Mouse (Mus musculus) liver, embryonic 15.5 days (tissue): ENCODE results near the gene Atg4d. TPM values are rescaled to one million over a fixed set of nuclear protein-coding genes. Genes with fewer than 3 reads are reported as not detected.
A peak's percentile ranks its signal among the peaks of the same experiment; 100 is the strongest.
"Not testable (repeated sequence)": the region's sequence is repeated elsewhere in the genome, so short reads cannot be mapped to it uniquely, and the experiment has no call there.

Experiments used
- ATAC-seq: fragments of 200-750 bp; cut with Nextera tagmentation; 2 replicates; pipeline ENCODE4 v1.8.0; 2017; ENCODE audit warnings: moderate number of reproducible peaks, mild to moderate bottlenecking, moderate library complexity; ENCODE audit not compliant: insufficient read depth
- H3K27ac ChIP-seq: fragments of 300-500 bp; sonication (generic); replicated peaks from 2 replicates; pipeline ENCODE4 v1.5.1; 2015; ENCODE audit warnings: mild to moderate bottlenecking, inconsistent platforms
- H3K27me3 ChIP-seq: fragments of 300-500 bp; sonication (generic); 2 replicates; pipeline ENCODE4 v1.6.1; 2015; ENCODE audit warnings: mild to moderate bottlenecking, inconsistent platforms
- H3K36me3 ChIP-seq: fragments of 300-500 bp; sonication (generic); replicated peaks from 2 replicates; pipeline ENCODE4 v1.6.1; 2015; ENCODE audit warnings: moderate library complexity, mild to moderate bottlenecking, inconsistent platforms
- H3K4me1 ChIP-seq: fragments of 300-500 bp; sonication (generic); replicated peaks from 2 replicates; pipeline ENCODE4 v1.6.1; 2015; ENCODE audit warnings: inconsistent platforms
- H3K4me2 ChIP-seq: fragments of 300-500 bp; sonication (generic); 2 replicates; pipeline ENCODE4 v1.6.1; 2015; ENCODE audit warnings: moderate library complexity, mild to moderate bottlenecking, inconsistent platforms
- H3K4me3 ChIP-seq: fragments of 300-500 bp; sonication (generic); replicated peaks from 2 replicates; pipeline ENCODE4 v1.5.1; 2015; ENCODE audit warnings: mild to moderate bottlenecking, inconsistent platforms
- H3K9ac ChIP-seq: fragments of 300-500 bp; sonication (generic); 2 replicates; pipeline ENCODE4 v1.6.1; 2015; ENCODE audit warnings: moderate library complexity, mild to moderate bottlenecking, inconsistent platforms
- H3K9me3 ChIP-seq: fragments of 300-500 bp; sonication (generic); replicated peaks from 2 replicates; pipeline ENCODE4 v1.6.1; 2016; ENCODE audit warnings: inconsistent platforms
- WGBS: fragments of 180-500 bp; shearing (Covaris S2); methylation state at CpG from one replicate; pipeline ENCODE4 v1.1.7; 2015; ENCODE audit warnings: mixed read lengths; ENCODE audit not compliant: insufficient replicate concordance; 5-methylcytosine and 5-hydroxymethylcytosine counted together
- polyA plus RNA-seq: library from polyadenylated mRNA; unstranded; fragments of >200 nt; fragmentation: Nextera tagmentation; extraction: Ambion mirVana; gene quantifications from 2 replicates; pipeline ENCODE4 v1.2.1, GENCODE M21; 2015

Gene Atg4d
- polyA plus RNA-seq, 1 experiment from 2014 or later, result 97.2 TPM

GRCm38 (mm10) chr9:21290589-21290988 lies 25.5 kb downstream of the Atg4d start:
- peak; percentile 2 for ATAC-seq
- Histone ChIP-seq H3K4me3 (peak overlapping the region; percentile 93), H3K9me3 (no peaks in the 10 kb centered on the region), H3K9ac (peak overlapping the region; percentile 95), H3K27me3 (no peaks in the 10 kb centered on the region), H3K27ac (peak overlapping the region; percentile 96), H3K4me1 (peaks cover 48% of the 10 kb centered on the region), H3K36me3 (peaks cover 23% of the 10 kb centered on the region), H3K4me2 (peak overlapping the region; percentile 90)
- WGBS, result under 1% methylated on average over 20 of the region's 20 CpGs

- Histone ChIP-seq H3K4me2 (peak within 1 kb of the TSS; percentile 90), H3K9ac (peak within 1 kb of the TSS; percentile 95), H3K27ac (peak within 1 kb of the TSS; percentile 96), H3K27me3 (peaks cover 2% of the 10 kb centered on the region; the same call in 1 of the 2 replicates), H3K4me3 (peak within 1 kb of the TSS; percentile 93), H3K36me3 (peaks cover 18% of the 10 kb centered on the region), H3K4me1 (peaks cover 43% of the 10 kb centered on the region), H3K9me3 (no peaks in the 10 kb centered on the region)
- WGBS, result 1% methylated on average over 51 of the region's 51 CpGs
- peak; percentile 88 for ATAC-seq
These were observed 26.1 kb downstream of the Atg4d start, which contains the start of gene Cdkn2d for GRCm38 (mm10) chr9:21291022-21291787. Gene Cdkn2d (minus strand): TSS chr9:21291407.

GRCm38 (mm10) chr9:21291868-21292267 lies 26.8 kb downstream of the Atg4d start:
- Histone ChIP-seq H3K36me3 (peaks cover 13% of the 10 kb centered on the region), H3K4me2 (peak overlapping the region; percentile 90), H3K9ac (peak overlapping the region; percentile 81), H3K4me1 (peaks cover 37% of the 10 kb centered on the region), H3K27ac (peak overlapping the region; percentile 96), H3K4me3 (peak overlapping the region; percentile 93)
- H3K9me3 ChIP-seq, ATAC-seq, H3K27me3 ChIP-seq: not testable (repeated sequence)
- WGBS, result 8% methylated on average over 7 of the region's 7 CpGs

- H3K4me2 ChIP-seq, result peak overlapping the region; percentile 90
- ATAC-seq, result no peak
- peaks cover 13% of the 10 kb centered on the region for H3K36me3 ChIP-seq
- peaks cover 33% of the 10 kb centered on the region for H3K4me1 ChIP-seq
- peaks cover 4% of the 10 kb centered on the region; the same call in 1 of the 2 replicates for H3K27me3 ChIP-seq
- peak overlapping the region; percentile 93 for H3K4me3 ChIP-seq
- peak overlapping the region; percentile 81 for H3K9ac ChIP-seq
- 63% methylated on average over 3 of the region's 3 CpGs for WGBS
- H3K27ac ChIP-seq, result peak overlapping the region; percentile 96
- no peaks in the 10 kb centered on the region for H3K9me3 ChIP-seq
These were observed 27.2 kb downstream of the Atg4d start for GRCm38 (mm10) chr9:21292271-21292670.

GRCm38 (mm10) chr9:21299014-21299413 lies 33.9 kb downstream of the Atg4d start:
- Histone ChIP-seq H3K27me3 (peaks cover 4% of the 10 kb centered on the region; the same call in 1 of the 2 replicates), H3K4me3 (no peak overlapping the region), H3K36me3 (no peaks in the 10 kb centered on the region), H3K9me3 (no peaks in the 10 kb centered on the region), H3K27ac (no peak overlapping the region), H3K4me2 (no peak overlapping the region), H3K4me1 (0 out of 2 replicates have a peak, but pooled peaks cover 4% of the 10 kb centered on the region), H3K9ac (no peak overlapping the region)
- no peak for ATAC-seq
- 81% methylated on average over 10 of the region's 10 CpGs for WGBS

- Histone ChIP-seq H3K4me2 (no peak overlapping the region), H3K9ac (no peak overlapping the region), H3K27me3 (0 out of 2 replicates have a peak, but pooled peaks cover 3% of the 10 kb centered on the region), H3K36me3 (no peaks in the 10 kb centered on the region), H3K4me3 (no peak overlapping the region), H3K9me3 (no peaks in the 10 kb centered on the region), H3K27ac (no peak overlapping the region), H3K4me1 (0 out of 2 replicates have a peak, but pooled peaks cover 8% of the 10 kb centered on the region)
- WGBS, result 75% methylated on average over 7 of the region's 7 CpGs
- no peak for ATAC-seq
These were observed 40.0 kb downstream of the Atg4d start for GRCm38 (mm10) chr9:21305065-21305464.

- WGBS, result 53% methylated on average over 15 of the region's 15 CpGs
- no peak for ATAC-seq
These were observed 44.2 kb downstream of the Atg4d start for GRCm38 (mm10) chr9:21309150-21309741.

GRCm38 (mm10) chr9:21311695-21312094 lies 46.6 kb downstream of the Atg4d start:
- Histone ChIP-seq H3K27ac (no peak overlapping the region), H3K9ac (no peak overlapping the region), H3K27me3 (peaks cover 31% of the 10 kb centered on the region), H3K36me3 (no peaks in the 10 kb centered on the region), H3K4me1 (peaks cover 35% of the 10 kb centered on the region), H3K9me3 (no peaks in the 10 kb centered on the region), H3K4me2 (no peak overlapping the region), H3K4me3 (no peak overlapping the region)
- 53% methylated on average over 7 of the region's 7 CpGs for WGBS
- no peak for ATAC-seq

More at GRCm38 (mm10) chr9:21309150-21309741, 44.2 kb downstream of the Atg4d start:
- Histone ChIP-seq H3K4me3 (no peak overlapping the region), H3K36me3 (no peaks in the 10 kb centered on the region), H3K9me3 (no peaks in the 10 kb centered on the region), H3K4me1 (peaks cover 19% of the 10 kb centered on the region), H3K4me2 (0 out of 2 replicates have a peak overlapping the region, but pooled peaks have one; percentile 6), H3K9ac (no peak overlapping the region), H3K27me3 (peaks cover 31% of the 10 kb centered on the region), H3K27ac (no peak overlapping the region)

- H3K9ac ChIP-seq, result no peak within 1 kb of the TSS
These were observed 47.0 kb downstream of the Atg4d start, which contains the start of gene Ap1m2 for GRCm38 (mm10) chr9:21312134-21312533. Gene Ap1m2 (minus strand): TSS chr9:21312337.

GRCm38 (mm10) chr9:21313394-21313793 lies 48.3 kb downstream of the Atg4d start:
- WGBS, result 2% methylated on average over 11 of the region's 11 CpGs
- peaks cover 31% of the 10 kb centered on the region for H3K27me3 ChIP-seq
- H3K27ac ChIP-seq, result no peak overlapping the region; the same call in 1 of the 2 replicates
- peak overlapping the region; percentile 23 for H3K4me2 ChIP-seq
- no peak overlapping the region for H3K9ac ChIP-seq
- no peaks in the 10 kb centered on the region for H3K9me3 ChIP-seq
- H3K36me3 ChIP-seq, result no peaks in the 10 kb centered on the region
- ATAC-seq, result peak; percentile 91
- H3K4me3 ChIP-seq, result no peak overlapping the region
- peaks cover 36% of the 10 kb centered on the region for H3K4me1 ChIP-seq

More at GRCm38 (mm10) chr9:21312134-21312533, 47.0 kb downstream of the Atg4d start, which contains the start of gene Ap1m2:
- Histone ChIP-seq H3K27me3 (peaks cover 31% of the 10 kb centered on the region), H3K9me3 (no peaks in the 10 kb centered on the region), H3K27ac (no peak within 1 kb of the TSS), H3K36me3 (no peaks in the 10 kb centered on the region), H3K4me1 (peaks cover 35% of the 10 kb centered on the region), H3K4me2 (no peak within 1 kb of the TSS; the same call in 1 of the 2 replicates), H3K4me3 (0 out of 2 replicates have a peak within 1 kb of the TSS, but pooled peaks have one; percentile 4)
- 25% methylated on average over 35 of the region's 35 CpGs for WGBS
- no peak for ATAC-seq
